Mouse (Mus musculus): ENCODE results near the gene Copb1. TPM values are rescaled to one million over a fixed set of nuclear protein-coding genes. Genes with fewer than 3 reads are reported as not detected.

The Copb1 gene
- polyA plus RNA-seq, 1 experiment from 2014 or later: 134 TPM

GRCm38 (mm10) chr7:114193284-114194067 lies 61.0 kb downstream of the Copb1 start:
- ATAC-seq (ENCODE audit: insufficient read depth, low FRiP score, low TSS enrichment) (no peak), DNase-seq (ENCODE audit: low spot score) (no peak)
- no peaks in the 10 kb centered on the region for H3K36me3 ChIP-seq (ENCODE audit: control insufficient read depth, insufficient read depth, low read length)
- whole genome bisulfite sequencing: 84% methylated on average over 6 of the region's 6 CpGs
- no peak overlapping the region for H3K9ac ChIP-seq (ENCODE audit: low read length)
- H3K4me1 ChIP-seq (ENCODE audit: control insufficient read depth, insufficient read depth, low read length): no peaks in the 10 kb centered on the region
- H3K9me3 ChIP-seq (ENCODE audit: control insufficient read depth, low read length): no peaks in the 10 kb centered on the region
- no peak overlapping the region for H3K4me2 ChIP-seq (ENCODE audit: low read depth)
- no peaks in the 10 kb centered on the region for H3K27me3 ChIP-seq (ENCODE audit: control insufficient read depth, insufficient read depth, low read length)
- H3K4me3 ChIP-seq (ENCODE audit: low read depth, low read length): no peak overlapping the region
- no peak overlapping the region for H3K27ac ChIP-seq (ENCODE audit: low read depth, low read length)

DNA sequence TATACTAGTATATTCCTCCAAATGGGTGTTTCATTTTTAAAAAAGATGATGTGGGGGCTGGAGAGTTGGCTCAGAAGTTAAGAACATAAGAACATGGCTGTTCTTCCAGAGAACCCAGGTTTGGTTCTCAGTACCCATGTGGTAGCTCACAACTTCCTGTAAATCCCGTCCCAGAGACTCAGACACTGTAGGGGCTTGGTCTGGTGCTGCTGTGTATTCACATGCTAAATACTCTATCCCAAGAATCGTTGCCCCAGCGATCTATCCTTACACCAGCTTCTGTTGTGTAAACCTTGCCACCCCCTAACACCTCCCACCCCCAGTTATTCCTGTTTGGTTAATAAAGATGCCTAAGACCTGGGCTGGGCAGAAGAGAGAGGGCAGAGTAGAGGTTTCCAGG lies 61.9 kb downstream of the Copb1 start:
- Histone ChIP-seq H3K27me3 (ENCODE audit: control insufficient read depth, insufficient read depth, low read length) (no peaks in the 10 kb centered on the region), H3K27ac (ENCODE audit: low read depth, low read length) (no peak overlapping the region), H3K4me1 (ENCODE audit: control insufficient read depth, insufficient read depth, low read length) (no peaks in the 10 kb centered on the region), H3K4me3 (ENCODE audit: low read depth, low read length) (no peak overlapping the region), H3K4me2 (ENCODE audit: low read depth) (no peak overlapping the region), H3K9ac (ENCODE audit: low read length) (no peak overlapping the region), H3K36me3 (ENCODE audit: control insufficient read depth, insufficient read depth, low read length) (no peaks in the 10 kb centered on the region), H3K9me3 (ENCODE audit: control insufficient read depth, low read length) (no peaks in the 10 kb centered on the region)
- ATAC-seq (ENCODE audit: insufficient read depth, low FRiP score, low TSS enrichment): no peak
- WGBS: 40% methylated on average over 3 of the region's 3 CpGs
- DNase-seq (ENCODE audit: low spot score): no peak

- Histone ChIP-seq H3K27ac (ENCODE audit: low read depth, low read length) (no peak overlapping the region), H3K4me3 (ENCODE audit: low read depth, low read length) (no peak overlapping the region), H3K36me3 (ENCODE audit: control insufficient read depth, insufficient read depth, low read length) (no peaks in the 10 kb centered on the region), H3K4me2 (ENCODE audit: low read depth) (no peak overlapping the region), H3K9ac (ENCODE audit: low read length) (no peak overlapping the region), H3K9me3 (ENCODE audit: control insufficient read depth, low read length) (no peaks in the 10 kb centered on the region), H3K4me1 (ENCODE audit: control insufficient read depth, insufficient read depth, low read length) (no peaks in the 10 kb centered on the region), H3K27me3 (ENCODE audit: control insufficient read depth, insufficient read depth, low read length) (no peaks in the 10 kb centered on the region)
- WGBS: 73% methylated on average over 6 of the region's 6 CpGs
- ATAC-seq (ENCODE audit: insufficient read depth, low FRiP score, low TSS enrichment): no peak
- DNase-seq (ENCODE audit: low spot score): no peak
Observed at GRCm38 (mm10) chr7:114183416-114183815, 71.1 kb downstream of the Copb1 start.

DNA sequence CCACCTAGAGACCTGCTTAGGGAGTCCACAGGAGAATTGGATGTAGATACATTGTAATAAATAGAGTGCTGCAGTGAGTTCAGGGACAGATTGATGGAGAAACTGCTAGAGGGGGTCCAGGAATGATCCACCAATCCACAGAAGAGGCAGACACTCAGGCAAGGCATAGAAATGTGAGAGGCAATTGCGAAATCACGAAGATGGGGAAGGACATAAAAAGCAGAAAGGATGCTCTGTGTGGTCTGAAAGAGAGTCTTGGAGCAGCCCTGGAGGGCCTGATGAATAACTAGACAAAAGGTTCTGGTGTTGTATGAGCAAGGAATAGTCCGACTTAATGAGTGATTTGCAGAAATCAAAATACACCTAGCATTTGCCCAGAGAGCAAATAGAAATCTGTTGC lies 71.8 kb downstream of the Copb1 start:
- Histone ChIP-seq H3K9me3 (ENCODE audit: control insufficient read depth, low read length) (no peaks in the 10 kb centered on the region), H3K4me1 (ENCODE audit: control insufficient read depth, insufficient read depth, low read length) (no peaks in the 10 kb centered on the region), H3K36me3 (ENCODE audit: control insufficient read depth, insufficient read depth, low read length) (no peaks in the 10 kb centered on the region), H3K4me2 (ENCODE audit: low read depth) (no peak overlapping the region), H3K4me3 (ENCODE audit: low read depth, low read length) (no peak overlapping the region), H3K27me3 (ENCODE audit: control insufficient read depth, insufficient read depth, low read length) (no peaks in the 10 kb centered on the region), H3K27ac (ENCODE audit: low read depth, low read length) (no peak overlapping the region), H3K9ac (ENCODE audit: low read length) (no peak overlapping the region)
- 87% methylated on average over 3 of the region's 3 CpGs for WGBS
- no peak for DNase-seq (ENCODE audit: low spot score)
- ATAC-seq (ENCODE audit: insufficient read depth, low FRiP score, low TSS enrichment): no peak

GRCm38 (mm10) chr7:114181391-114181790 lies 73.1 kb downstream of the Copb1 start:
- WGBS: 29% methylated on average over 5 of the region's 5 CpGs
- Histone ChIP-seq H3K36me3 (ENCODE audit: control insufficient read depth, insufficient read depth, low read length) (no peaks in the 10 kb centered on the region), H3K4me3 (ENCODE audit: low read depth, low read length) (no peak overlapping the region), H3K27ac (ENCODE audit: low read depth, low read length) (no peak overlapping the region), H3K27me3 (ENCODE audit: control insufficient read depth, insufficient read depth, low read length) (no peaks in the 10 kb centered on the region), H3K4me1 (ENCODE audit: control insufficient read depth, insufficient read depth, low read length) (no peaks in the 10 kb centered on the region), H3K4me2 (ENCODE audit: low read depth) (no peak overlapping the region), H3K9ac (ENCODE audit: low read length) (no peak overlapping the region), H3K9me3 (ENCODE audit: control insufficient read depth, low read length) (no peaks in the 10 kb centered on the region)
- no peak for ATAC-seq (ENCODE audit: insufficient read depth, low FRiP score, low TSS enrichment)
- DNase-seq (ENCODE audit: low spot score): peak; percentile 62

- no peak overlapping the region for H3K9ac ChIP-seq (ENCODE audit: low read length)
- no peak overlapping the region for H3K27ac ChIP-seq (ENCODE audit: low read depth, low read length)
- no peak overlapping the region for H3K4me3 ChIP-seq (ENCODE audit: low read depth, low read length)
- H3K36me3 ChIP-seq (ENCODE audit: control insufficient read depth, insufficient read depth, low read length): no peaks in the 10 kb centered on the region
- DNase-seq (ENCODE audit: low spot score) (no peak), ATAC-seq (ENCODE audit: insufficient read depth, low FRiP score, low TSS enrichment) (no peak)
- H3K27me3 ChIP-seq (ENCODE audit: control insufficient read depth, insufficient read depth, low read length): no peaks in the 10 kb centered on the region
- WGBS: 84% methylated on average over 2 of the region's 2 CpGs
- no peaks in the 10 kb centered on the region for H3K9me3 ChIP-seq (ENCODE audit: control insufficient read depth, low read length)
- H3K4me2 ChIP-seq (ENCODE audit: low read depth): no peak overlapping the region
- no peaks in the 10 kb centered on the region for H3K4me1 ChIP-seq (ENCODE audit: control insufficient read depth, insufficient read depth, low read length)
Observed at GRCm38 (mm10) chr7:114176588-114176987, 77.9 kb downstream of the Copb1 start.

DNA sequence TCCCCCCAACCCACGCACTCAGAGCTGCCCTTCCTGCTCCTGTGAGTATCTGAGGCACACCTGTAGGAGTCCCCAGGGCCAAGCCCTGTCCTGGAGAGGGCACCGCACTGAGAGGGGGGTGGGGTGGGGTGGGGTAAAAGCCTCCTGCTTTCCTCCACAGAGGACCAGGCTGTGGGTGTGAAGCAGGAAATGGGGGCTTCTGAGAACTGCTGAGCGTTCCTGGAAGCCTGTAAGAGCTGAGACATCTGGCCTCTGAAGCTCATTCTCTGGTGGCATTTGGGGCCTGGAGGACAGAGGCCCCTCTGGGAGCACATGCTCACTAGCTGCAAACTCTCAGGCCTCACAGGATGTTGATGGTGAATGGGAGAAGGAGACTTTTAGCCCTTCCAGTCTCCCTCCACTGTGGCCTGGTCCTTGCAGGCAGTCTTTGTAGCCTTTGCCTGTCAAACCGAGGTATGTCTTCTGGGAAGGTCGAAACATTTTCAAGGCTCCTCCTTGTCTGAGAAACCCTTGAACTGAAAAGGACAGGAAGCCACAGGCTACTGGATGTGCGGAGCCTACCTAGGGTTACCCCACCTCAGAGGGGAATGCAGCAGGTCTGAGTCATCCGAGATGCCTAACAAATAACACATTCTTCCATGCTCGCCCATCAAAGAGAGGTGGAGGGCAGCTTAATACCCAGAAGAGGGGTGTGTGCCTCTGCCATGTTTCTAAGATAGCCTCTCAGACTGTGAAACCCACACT lies 83.0 kb downstream of the Copb1 start:
- no peak for ATAC-seq (ENCODE audit: insufficient read depth, low FRiP score, low TSS enrichment)
- H3K4me3 ChIP-seq (ENCODE audit: low read depth, low read length): no peak overlapping the region
- no peak for DNase-seq (ENCODE audit: low spot score)
- no peaks in the 10 kb centered on the region for H3K9me3 ChIP-seq (ENCODE audit: control insufficient read depth, low read length)
- 58% methylated on average over 8 of the region's 8 CpGs for WGBS
- H3K4me2 ChIP-seq (ENCODE audit: low read depth): no peak overlapping the region
- H3K9ac ChIP-seq (ENCODE audit: low read length): no peak overlapping the region
- no peaks in the 10 kb centered on the region for H3K36me3 ChIP-seq (ENCODE audit: control insufficient read depth, insufficient read depth, low read length)
- H3K27ac ChIP-seq (ENCODE audit: low read depth, low read length): no peak overlapping the region
- 0 out of 2 replicates have a peak, but pooled peaks cover 3% of the 10 kb centered on the region for H3K4me1 ChIP-seq (ENCODE audit: control insufficient read depth, insufficient read depth, low read length)
- no peaks in the 10 kb centered on the region for H3K27me3 ChIP-seq (ENCODE audit: control insufficient read depth, insufficient read depth, low read length)

- 92% methylated on average over 4 of the region's 4 CpGs for WGBS
- ATAC-seq (ENCODE audit: insufficient read depth, low FRiP score, low TSS enrichment): no peak
- Histone ChIP-seq H3K4me2 (ENCODE audit: low read depth) (no peak overlapping the region), H3K27me3 (ENCODE audit: control insufficient read depth, insufficient read depth, low read length) (no peaks in the 10 kb centered on the region), H3K9me3 (ENCODE audit: control insufficient read depth, low read length) (no peaks in the 10 kb centered on the region), H3K36me3 (ENCODE audit: control insufficient read depth, insufficient read depth, low read length) (no peaks in the 10 kb centered on the region), H3K27ac (ENCODE audit: low read depth, low read length) (no peak overlapping the region), H3K9ac (ENCODE audit: low read length) (no peak overlapping the region), H3K4me1 (ENCODE audit: control insufficient read depth, insufficient read depth, low read length) (0 out of 2 replicates have a peak, but pooled peaks cover 3% of the 10 kb centered on the region), H3K4me3 (ENCODE audit: low read depth, low read length) (no peak overlapping the region)
- no peak for DNase-seq (ENCODE audit: low spot score)
Observed at GRCm38 (mm10) chr7:114169996-114170395, 84.5 kb downstream of the Copb1 start.

- DNase-seq (ENCODE audit: low spot score) (no peak), ATAC-seq (ENCODE audit: insufficient read depth, low FRiP score, low TSS enrichment) (no peak)
- Histone ChIP-seq H3K4me1 (ENCODE audit: control insufficient read depth, insufficient read depth, low read length) (0 out of 2 replicates have a peak, but pooled peaks cover 3% of the 10 kb centered on the region), H3K9me3 (ENCODE audit: control insufficient read depth, low read length) (no peaks in the 10 kb centered on the region), H3K27ac (ENCODE audit: low read depth, low read length) (no peak overlapping the region), H3K9ac (ENCODE audit: low read length) (no peak overlapping the region), H3K4me2 (ENCODE audit: low read depth) (no peak overlapping the region), H3K36me3 (ENCODE audit: control insufficient read depth, insufficient read depth, low read length) (no peaks in the 10 kb centered on the region), H3K27me3 (ENCODE audit: control insufficient read depth, insufficient read depth, low read length) (no peaks in the 10 kb centered on the region), H3K4me3 (ENCODE audit: low read depth, low read length) (no peak overlapping the region)
- WGBS: 76% methylated on average over 2 of the region's 2 CpGs
Observed at GRCm38 (mm10) chr7:114169381-114169780, 85.1 kb downstream of the Copb1 start.

Measured in neural tube, embryonic 11.5 days (tissue).